8 mouse cellular contexts compared by ENCODE assay signal in genomic region chr12:112976371-112977073, GRCm38 (mm10). TPM values are rescaled to one million over a fixed set of nuclear protein-coding genes. Genes with fewer than 3 reads are reported as not detected.
DNase-seq lines count a peak whose midpoint lies in the region; ATAC-seq and TF ChIP-seq lines count a peak whose summit lies in the region.

Gene Btbd6, plus strand, starts transcription at chr12:112976482.

- peak within 1 kb of the TSS; percentile 87 for H3K27ac ChIP-seq in embryonic facial prominence, embryonic 12.5 days
- H3K27ac ChIP-seq in intestine, postnatal 0 days (ENCODE audit: low read depth, low read length) = peak within 1 kb of the TSS; percentile 93
- H3K27ac ChIP-seq in limb, embryonic 10.5 days = peak within 1 kb of the TSS; percentile 95
- peak within 1 kb of the TSS; percentile 90 for H3K27ac ChIP-seq in midbrain, embryonic 12.5 days (replicated peaks)
- H3K27ac ChIP-seq in small intestine, adult 2 months (ENCODE audit: insufficient read depth, low read depth, low read length) = peak within 1 kb of the TSS; percentile 76

- peaks cover 13% of the 10 kb centered on the region for H3K4me1 ChIP-seq in embryonic facial prominence, embryonic 12.5 days
- H3K4me1 ChIP-seq in intestine, postnatal 0 days (replicated peaks; ENCODE audit: control insufficient read depth, insufficient read depth, low read length) = no peaks in the 10 kb centered on the region
- peaks cover 27% of the 10 kb centered on the region for H3K4me1 ChIP-seq in limb, embryonic 10.5 days
- peaks cover 17% of the 10 kb centered on the region for H3K4me1 ChIP-seq in midbrain, embryonic 12.5 days
- H3K4me1 ChIP-seq in small intestine, adult 2 months (ENCODE audit: control insufficient read depth, insufficient read depth, insufficient read length, low read length) = peaks cover 7% of the 10 kb centered on the region

- WGBS in embryonic facial prominence, embryonic 12.5 days = under 1% methylated on average over 79 of the region's 80 CpGs
- WGBS in intestine, postnatal 0 days = under 1% methylated on average over 77 of the region's 80 CpGs
- under 1% methylated on average over 80 of the region's 80 CpGs for WGBS in limb, embryonic 10.5 days
- WGBS in midbrain, embryonic 12.5 days = under 1% methylated on average over 61 of the region's 80 CpGs
- under 1% methylated on average over 80 of the region's 80 CpGs for WGBS in small intestine, adult 2 months

- peak; percentile 91 for ATAC-seq in embryonic facial prominence, embryonic 12.5 days (ENCODE audit: insufficient number of reproducible peaks, insufficient read depth, low FRiP score, low TSS enrichment)
- ATAC-seq in granulocyte monocyte progenitor cell, adult 5-6 weeks (replicated peaks; ENCODE audit: poor library complexity, severe bottlenecking) = peak; percentile 93
- peak; percentile 94 for ATAC-seq in intestine, postnatal 0 days
- ATAC-seq in midbrain, embryonic 12.5 days (ENCODE audit: low FRiP score, low read depth) = peak; percentile 94

- H3K9ac ChIP-seq in embryonic facial prominence, embryonic 12.5 days = peak within 1 kb of the TSS; percentile 80
- H3K9ac ChIP-seq in intestine, postnatal 0 days (ENCODE audit: low read depth, low read length) = peak within 1 kb of the TSS; percentile 74
- H3K9ac ChIP-seq in midbrain, embryonic 12.5 days (replicated peaks) = peak within 1 kb of the TSS; percentile 85

- no peaks in the 10 kb centered on the region for H3K27me3 ChIP-seq in embryonic facial prominence, embryonic 12.5 days
- H3K27me3 ChIP-seq in intestine, postnatal 0 days (replicated peaks; ENCODE audit: control insufficient read depth, insufficient read depth, low read length) = no peaks in the 10 kb centered on the region
- H3K27me3 ChIP-seq in limb, embryonic 10.5 days (ENCODE audit: low read depth, poor library complexity, severe bottlenecking) = no peaks in the 10 kb centered on the region
- H3K27me3 ChIP-seq in midbrain, embryonic 12.5 days = no peaks in the 10 kb centered on the region
- H3K27me3 ChIP-seq in small intestine, adult 2 months (ENCODE audit: control insufficient read depth, insufficient read depth, low read length) = no peaks in the 10 kb centered on the region

- H3K4me2 ChIP-seq in embryonic facial prominence, embryonic 12.5 days (replicated peaks) = peak within 1 kb of the TSS; percentile 70
- peak within 1 kb of the TSS; percentile 91 for H3K4me2 ChIP-seq in intestine, postnatal 0 days (replicated peaks; ENCODE audit: low read depth)
- peak within 1 kb of the TSS; percentile 87 for H3K4me2 ChIP-seq in midbrain, embryonic 12.5 days (replicated peaks)

- peak; percentile 60 for TF ChIP-seq POLR2A in small intestine, adult 2 months (IDR thresholded peaks at IDR 0.05; ENCODE audit: low read depth, low read length)

- H3K4me3 ChIP-seq in embryonic facial prominence, embryonic 12.5 days = peak within 1 kb of the TSS; percentile 67
- peak within 1 kb of the TSS; percentile 81 for H3K4me3 ChIP-seq in intestine, postnatal 0 days (ENCODE audit: low read depth, low read length)
- peak within 1 kb of the TSS; percentile 90 for H3K4me3 ChIP-seq in limb, embryonic 10.5 days
- peak within 1 kb of the TSS; percentile 77 for H3K4me3 ChIP-seq in midbrain, embryonic 12.5 days
- H3K4me3 ChIP-seq in small intestine, adult 2 months (ENCODE audit: low read depth, low read length) = peak within 1 kb of the TSS; percentile 78

- peaks cover 71% of the 10 kb centered on the region for H3K36me3 ChIP-seq in embryonic facial prominence, embryonic 12.5 days
- peaks cover 60% of the 10 kb centered on the region for H3K36me3 ChIP-seq in intestine, postnatal 0 days (ENCODE audit: control insufficient read depth, insufficient read depth)
- peaks cover 79% of the 10 kb centered on the region for H3K36me3 ChIP-seq in limb, embryonic 10.5 days
- H3K36me3 ChIP-seq in midbrain, embryonic 12.5 days = peaks cover 78% of the 10 kb centered on the region
- H3K36me3 ChIP-seq in small intestine, adult 2 months (ENCODE audit: control insufficient read depth, insufficient read depth, low read length) = peaks cover 30% of the 10 kb centered on the region

- DNase-seq in adrenal gland, postnatal 36 days = peak; percentile 94 to 96
- DNase-seq in limb, embryonic 10.5 days (ENCODE audit: low spot score) = peak; percentile 90
- no peak for DNase-seq in adipocyte (ENCODE audit: low spot score)

- H3K9me3 ChIP-seq in embryonic facial prominence, embryonic 12.5 days = no peaks in the 10 kb centered on the region
- H3K9me3 ChIP-seq in intestine, postnatal 0 days (ENCODE audit: control insufficient read depth) = no peaks in the 10 kb centered on the region
- no peaks in the 10 kb centered on the region for H3K9me3 ChIP-seq in limb, embryonic 10.5 days (replicated peaks)
- no peaks in the 10 kb centered on the region for H3K9me3 ChIP-seq in midbrain, embryonic 12.5 days

- TF ChIP-seq CTCF in intestine, postnatal 0 days (IDR thresholded peaks at IDR 0.05; ENCODE audit: low read depth) = peak; percentile 85
- peak; percentile 52 for TF ChIP-seq CTCF in small intestine, adult 2 months (IDR thresholded peaks at IDR 0.05; ENCODE audit: extremely low read depth, insufficient read length, insufficient replicate concordance, low read depth, low read length)

RNA-seq across cellular contexts. Expression of gene Btbd6, which starts in this region (rescaled TPM):
- total RNA-seq in adrenal gland, postnatal 36 days (2021) = 10 to 100 TPM; 15.5 to 23.7 TPM
- 25.6 and 27.4 TPM in 2 replicates for polyA plus RNA-seq in embryonic facial prominence, embryonic 12.5 days (2016; fragmentation: Nextera tagmentation; extraction: Ambion mirVana)
- total RNA-seq in granulocyte monocyte progenitor cell, adult 5-6 weeks (2014; fragmentation: Nextera tagmentation) = 2.4 and 10.5 TPM in 2 replicates
- total RNA-seq in granulocyte monocyte progenitor cell, adult 5-6 weeks (2017) = 3.3 and 6.8 TPM in 2 replicates
- 13.1 and 13.3 TPM in 2 replicates for polyA plus RNA-seq in intestine, postnatal 0 days (2015; fragmentation: Nextera tagmentation; extraction: Ambion mirVana)
- 25.6 and 27.9 TPM in 2 replicates for polyA plus RNA-seq in limb, embryonic 10.5 days (2016; fragmentation: Nextera tagmentation; extraction: Ambion mirVana)
- 26.8 and 28.6 TPM in 2 replicates for polyA plus RNA-seq in midbrain, embryonic 12.5 days (2016; fragmentation: Nextera tagmentation; extraction: Ambion mirVana)
- 116 and 206 TPM in 2 replicates for polyA plus RNA-seq in small intestine, adult 2 months (2012; rRNA removed)
